Mouse (Mus musculus) CH12.LX (cell line): ENCODE results near the gene Kcnh4. TPM values are rescaled to one million over a fixed set of nuclear protein-coding genes. Genes with fewer than 3 reads are reported as not detected.

Experiments
- DNase-seq: peaks from one replicate; pipeline ENCODE4 v3.0.0-alpha.2; 2013; ENCODE audit errors: extremely low read depth
- H3K27ac ChIP-seq: 2 replicates; pipeline ENCODE4 v1.5.1; 2012; ENCODE audit warnings: low read depth, mild to moderate bottlenecking, control low read depth, moderate library complexity; ENCODE audit not compliant: insufficient read depth
- H3K27me3 ChIP-seq: replicated peaks from 2 replicates; pipeline ENCODE3; 2012; ENCODE audit warnings: inconsistent platforms
- H3K36me3 ChIP-seq, 2 experiments: replicated peaks in 1 of 2; 2 replicates each; pipeline versions ENCODE3 to v1.6.1; 2012; ENCODE audit warnings: inconsistent platforms in 1 of 2, low read length in 1 of 2, mild to moderate bottlenecking in 1 of 2, mixed read lengths in 1 of 2, moderate library complexity in 1 of 2; ENCODE audit not compliant: control insufficient read depth in 1 of 2, insufficient read depth in 1 of 2
- H3K4me1 ChIP-seq, 2 experiments: 2 replicates each; pipeline ENCODE4 v1.6.1; 2012; ENCODE audit warnings: inconsistent platforms in 1 of 2, moderate library complexity in 1 of 2; ENCODE audit not compliant: insufficient read depth in 2 of 2, control insufficient read depth in 1 of 2
- H3K4me2 ChIP-seq: 2 replicates; pipeline ENCODE4 v1.6.1; 2012; ENCODE audit warnings: low read depth, mild to moderate bottlenecking, control low read depth; ENCODE audit not compliant: poor library complexity, insufficient read depth, severe bottlenecking
- H3K4me3 ChIP-seq, 3 experiments: fragments of 150-350 bp in 1 of 3; sonication (generic) in 1 of 3; replicated peaks in 1 of 3; 2 replicates each; pipeline versions ENCODE3 to v1.5.1; 2011 to 2012; ENCODE audit warnings: low read depth in 2 of 3, low read length in 2 of 3, mild to moderate bottlenecking in 2 of 3, moderate library complexity in 2 of 3, control low read depth in 1 of 3, improper control_type of control experiment in 1 of 3, inconsistent platforms in 1 of 3, mixed read lengths in 1 of 3; ENCODE audit not compliant: poor library complexity in 1 of 3
- H3K79me2 ChIP-seq: replicated peaks from 2 replicates; pipeline ENCODE4 v1.6.1; 2012; ENCODE audit warnings: mild to moderate bottlenecking, moderate library complexity; ENCODE audit not compliant: control insufficient read depth, poor library complexity, insufficient read depth, severe bottlenecking; ENCODE audit errors: extremely low read depth
- H3K9ac ChIP-seq: 2 replicates; pipeline ENCODE4 v1.6.1; 2012; ENCODE audit warnings: low read depth, mild to moderate bottlenecking, control low read depth, moderate library complexity; ENCODE audit not compliant: insufficient read depth
- H3K9me3 ChIP-seq: replicated peaks from 2 replicates; pipeline ENCODE3; 2012; ENCODE audit warnings: low read length, inconsistent platforms, mixed read lengths
- BHLHE40 ChIP-seq: IDR thresholded peaks from 2 replicates; pipeline ENCODE4 v1.6.1; 2011; ENCODE audit warnings: mild to moderate bottlenecking, low read depth, low read length, improper control_type of control experiment
- CHD1 ChIP-seq: IDR thresholded peaks from 2 replicates; pipeline ENCODE4 v1.6.1; 2012; ENCODE audit warnings: low read depth, low read length, improper control_type of control experiment, inconsistent platforms
- E2F4 ChIP-seq: IDR thresholded peaks from 2 replicates; pipeline ENCODE4 v1.6.1; 2011; ENCODE audit warnings: low read depth, low read length, improper control_type of control experiment; ENCODE audit not compliant: insufficient replicate concordance
- ETS1 ChIP-seq: conservative IDR thresholded peaks from 2 replicates; pipeline ENCODE4 v1.6.1; 2012; ENCODE audit warnings: low read depth, mild to moderate bottlenecking, inconsistent platforms, low read length, improper control_type of control experiment, moderate library complexity
- GABPA ChIP-seq: IDR thresholded peaks from 2 replicates; pipeline ENCODE4 v1.6.1; 2012; ENCODE audit warnings: low read depth, low read length, improper control_type of control experiment, inconsistent platforms; ENCODE audit not compliant: insufficient replicate concordance
- HCFC1 ChIP-seq: IDR thresholded peaks from 2 replicates; pipeline ENCODE4 v1.6.1; 2012; ENCODE audit warnings: low read depth, mild to moderate bottlenecking, inconsistent platforms, low read length, improper control_type of control experiment
- IRF4 ChIP-seq: IDR thresholded peaks from 2 replicates; pipeline ENCODE4 v1.6.1; 2014; ENCODE audit warnings: low read depth, mild to moderate bottlenecking, inconsistent platforms, low read length, improper control_type of control experiment
- JUN ChIP-seq: IDR thresholded peaks from 2 replicates; pipeline ENCODE4 v1.6.1; 2011; ENCODE audit warnings: low read depth, mild to moderate bottlenecking, low read length, improper control_type of control experiment, moderate library complexity; ENCODE audit not compliant: insufficient read depth
- MAFK ChIP-seq: IDR thresholded peaks from 2 replicates; pipeline ENCODE4 v1.6.1; 2011; ENCODE audit warnings: low read length, improper control_type of control experiment; ENCODE audit not compliant: insufficient replicate concordance
- MAX ChIP-seq: IDR thresholded peaks from 2 replicates; pipeline ENCODE4 v1.6.1; 2011; ENCODE audit warnings: low read length, improper control_type of control experiment
- MAZ ChIP-seq: IDR thresholded peaks from 2 replicates; pipeline ENCODE4 v1.6.1; 2012; ENCODE audit warnings: low read depth, mild to moderate bottlenecking, inconsistent platforms, low read length, improper control_type of control experiment, moderate library complexity
- MXI1 ChIP-seq: IDR thresholded peaks from 2 replicates; pipeline ENCODE4 v1.6.1; 2011; ENCODE audit warnings: mild to moderate bottlenecking, low read depth, low read length, improper control_type of control experiment
- MYC ChIP-seq: IDR thresholded peaks from 2 replicates; pipeline ENCODE4 v1.6.1; 2011; ENCODE audit warnings: low read depth, mild to moderate bottlenecking, improper control_type of control experiment, low read length
- NRF1 ChIP-seq: IDR thresholded peaks from 2 replicates; pipeline ENCODE4 v1.6.1; 2014; ENCODE audit warnings: low read depth, mild to moderate bottlenecking, inconsistent platforms, low read length, improper control_type of control experiment, moderate library complexity
- PAX5 ChIP-seq: IDR thresholded peaks from 2 replicates; pipeline ENCODE4 v1.6.1; 2012; ENCODE audit warnings: low read length, inconsistent platforms, mixed read lengths
- POLR2A ChIP-seq: IDR thresholded peaks from 2 replicates; pipeline ENCODE4 v1.6.1; 2011; ENCODE audit warnings: low read depth, mild to moderate bottlenecking, improper control_type of control experiment, low read length
- POLR2AphosphoS2 ChIP-seq: IDR thresholded peaks from 2 replicates; pipeline ENCODE4 v1.6.1; 2011; ENCODE audit warnings: low read depth, low read length, improper control_type of control experiment
- RAD21 ChIP-seq: IDR thresholded peaks from 2 replicates; pipeline ENCODE4 v1.6.1; 2011; ENCODE audit warnings: low read depth, mild to moderate bottlenecking, low read length, improper control_type of control experiment, moderate library complexity
- RCOR1 ChIP-seq: conservative IDR thresholded peaks from 2 replicates; pipeline ENCODE4 v1.6.1; 2012; ENCODE audit warnings: low read depth, mild to moderate bottlenecking, inconsistent platforms, low read length, improper control_type of control experiment
- SIN3A ChIP-seq: IDR thresholded peaks from 2 replicates; pipeline ENCODE4 v1.6.1; 2012; ENCODE audit warnings: low read length, improper control_type of control experiment, inconsistent platforms
- SMC3 ChIP-seq: IDR thresholded peaks from 2 replicates; pipeline ENCODE4 v1.6.1; 2011; ENCODE audit warnings: low read depth, low read length, improper control_type of control experiment
- TBP ChIP-seq: conservative IDR thresholded peaks from 2 replicates; pipeline ENCODE4 v1.6.1; 2011; ENCODE audit warnings: low read depth, low read length, improper control_type of control experiment
- USF1 ChIP-seq: IDR thresholded peaks from 2 replicates; pipeline ENCODE4 v1.6.1; 2014; ENCODE audit warnings: low read depth, mild to moderate bottlenecking, inconsistent platforms, low read length, improper control_type of control experiment
- ZC3H11A ChIP-seq: IDR thresholded peaks from 2 replicates; pipeline ENCODE4 v1.6.1; 2012; ENCODE audit warnings: low read depth, mild to moderate bottlenecking, inconsistent platforms, low read length, improper control_type of control experiment
- ZKSCAN1 ChIP-seq: IDR thresholded peaks from 2 replicates; pipeline ENCODE4 v1.6.1; 2012; ENCODE audit warnings: low read depth, inconsistent platforms, low read length, improper control_type of control experiment, borderline replicate concordance
- ZMIZ1 ChIP-seq: IDR thresholded peaks from 2 replicates; pipeline ENCODE4 v1.6.1; 2012; ENCODE audit warnings: low read depth, mild to moderate bottlenecking, inconsistent platforms, low read length, improper control_type of control experiment
- ZNF384 ChIP-seq: IDR thresholded peaks from 2 replicates; pipeline ENCODE4 v1.6.1; 2012; ENCODE audit warnings: low read depth, low read length, improper control_type of control experiment, inconsistent platforms
- dilution Hi-C: fragments of 300-500 bp; cut with MboI; formaldehyde crosslinking; loops from 2 replicates; pipeline ENCODE4 v1.14.3; 2020; ENCODE audit warnings: low sequenced_read_pairs; ENCODE audit not compliant: extremely low pct_unique_long_range_greater_than_20kb, extremely low pct_ligation_motif_present
- in situ Hi-C: fragments of 300-500 bp; cut with MboI; formaldehyde crosslinking; loops from 3 replicates; pipeline ENCODE4 v1.14.3; 2019; ENCODE audit warnings: low sequenced_read_pairs, low pct_ligation_motif_present, low pct_unique_long_range_greater_than_20kb, mixed read lengths
- polyA plus RNA-seq: library from polyadenylated mRNA; unstranded; fragments of >175 nt; gene quantifications from 2 replicates; pipeline ENCODE4 v1.2.1, GENCODE M21; 2012; ENCODE audit warnings: low read depth; ENCODE audit not compliant: insufficient read length
- total RNA-seq, 2 experiments: library from RNA; depleted of rRNA; stranded (reverse); fragments of 300-350 nt in 1 of 2; fragments of >200 nt in 1 of 2; gene quantifications; 2 replicates each; pipeline ENCODE4 v1.2.3; 2012 to 2014

Kcnh4 gene
- total and polyA plus RNA-seq, 3 experiments, result 0.87 to 4.0 (median 2.2) TPM

DNA sequence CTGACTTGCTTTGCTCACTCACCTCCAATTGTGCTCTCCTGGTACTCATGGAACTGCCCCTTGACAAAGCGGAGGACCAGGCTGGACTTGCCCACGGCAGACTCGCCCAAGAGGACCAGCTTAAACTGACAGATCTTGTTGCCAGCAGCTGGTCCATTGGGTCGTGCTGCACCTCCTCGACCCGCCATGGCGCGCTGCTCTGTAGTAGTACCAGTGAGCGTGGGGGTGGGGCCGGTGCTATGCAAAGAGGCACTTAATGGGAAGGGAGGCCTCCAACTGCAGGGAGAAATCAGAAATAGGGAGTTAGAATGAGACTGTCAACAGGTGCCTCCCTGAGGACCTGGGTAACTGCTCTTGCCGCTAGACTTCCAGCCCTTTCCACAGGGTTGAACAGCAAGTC lies 39.8 kb downstream of the Kcnh4 start:
- H3K27ac ChIP-seq, result no peak overlapping the region
- dilution Hi-C loops, result no loop called here
- in situ Hi-C loops, result no loop called here
- H3K9ac ChIP-seq, result no peak overlapping the region
- DNase-seq, result no peak
- peaks cover 8 to 48% of the 10 kb centered on the region in 2 experiments for H3K4me1 ChIP-seq
- H3K79me2 ChIP-seq, result peaks cover 30% of the 10 kb centered on the region
- H3K4me3 ChIP-seq, result no peak overlapping the region
- peaks cover 47 to 92% of the 10 kb centered on the region in 2 experiments for H3K36me3 ChIP-seq
- no peak overlapping the region for H3K4me2 ChIP-seq
- H3K9me3 ChIP-seq, result no peaks in the 10 kb centered on the region
- TF ChIP-seq JUN (no peak), BHLHE40 (no peak), USF1 (no peak), MAFK (no peak), MAX (no peak), PAX5 (no peak), RAD21 (no peak), MAZ (no peak), ZC3H11A (no peak), MXI1 (no peak), IRF4 (no peak), ZNF384 (no peak), POLR2AphosphoS2 (no peak), RCOR1 (no peak)
- H3K27me3 ChIP-seq, result no peaks in the 10 kb centered on the region

DNA sequence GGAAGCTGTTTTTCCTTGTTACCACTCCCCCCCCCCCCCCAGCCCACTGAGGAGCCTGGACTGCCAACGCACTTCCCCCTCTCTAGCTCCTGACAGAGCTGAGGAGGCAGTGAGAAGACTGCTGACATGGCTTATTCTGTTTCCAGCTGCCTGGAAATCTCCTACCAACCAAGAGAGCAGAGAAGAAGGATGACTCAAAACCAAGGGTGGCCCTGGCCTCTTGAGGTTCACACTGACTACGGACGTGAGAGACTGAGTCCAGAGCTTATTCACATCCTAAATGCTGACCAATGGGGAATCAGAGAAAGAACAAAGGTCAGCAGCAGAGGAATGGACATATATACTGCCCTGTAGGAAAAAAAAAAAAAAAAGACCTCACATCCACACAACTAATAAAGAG lies 40.4 kb downstream of the Kcnh4 start:
- H3K4me2 ChIP-seq, result no peak overlapping the region
- dilution Hi-C loops (no loop called here), in situ Hi-C loops (no loop called here)
- peaks cover 52 to 92% of the 10 kb centered on the region in 2 experiments for H3K36me3 ChIP-seq
- DNase-seq, result no peak
- H3K9ac ChIP-seq, result no peak overlapping the region
- H3K9me3 ChIP-seq, result no peaks in the 10 kb centered on the region
- H3K27me3 ChIP-seq, result no peaks in the 10 kb centered on the region
- H3K4me1 ChIP-seq, result peaks cover 8 to 42% of the 10 kb centered on the region in 2 experiments
- no peak for TF ChIP-seq JUN
- no peak for TF ChIP-seq E2F4
- no peak for TF ChIP-seq HCFC1
- TF ChIP-seq POLR2AphosphoS2, result no peak
- TF ChIP-seq GABPA, result no peak
- TF ChIP-seq ZKSCAN1, result no peak
- no peak for TF ChIP-seq TBP
- no peak for TF ChIP-seq POLR2A
- no peak for TF ChIP-seq NRF1
- TF ChIP-seq MAX, result no peak
- TF ChIP-seq CHD1, result no peak
- no peak for TF ChIP-seq SIN3A
- TF ChIP-seq MYC, result no peak
- TF ChIP-seq RAD21, result no peak
- TF ChIP-seq USF1, result no peak
- no peak for TF ChIP-seq ZMIZ1
- TF ChIP-seq ETS1, result no peak
- no peak for TF ChIP-seq SMC3
- H3K4me3 ChIP-seq, result no peak overlapping the region
- no peak overlapping the region for H3K27ac ChIP-seq
- H3K79me2 ChIP-seq, result peaks cover 29% of the 10 kb centered on the region
